Mouse (Mus musculus): ENCODE results near the gene Tti1. TPM values are rescaled to one million over a fixed set of nuclear protein-coding genes. Genes with fewer than 3 reads are reported as not detected.

Tti1 gene
- total RNA-seq, 2 experiments from 2014 or later: 22.1 to 25.2 TPM

DNA sequence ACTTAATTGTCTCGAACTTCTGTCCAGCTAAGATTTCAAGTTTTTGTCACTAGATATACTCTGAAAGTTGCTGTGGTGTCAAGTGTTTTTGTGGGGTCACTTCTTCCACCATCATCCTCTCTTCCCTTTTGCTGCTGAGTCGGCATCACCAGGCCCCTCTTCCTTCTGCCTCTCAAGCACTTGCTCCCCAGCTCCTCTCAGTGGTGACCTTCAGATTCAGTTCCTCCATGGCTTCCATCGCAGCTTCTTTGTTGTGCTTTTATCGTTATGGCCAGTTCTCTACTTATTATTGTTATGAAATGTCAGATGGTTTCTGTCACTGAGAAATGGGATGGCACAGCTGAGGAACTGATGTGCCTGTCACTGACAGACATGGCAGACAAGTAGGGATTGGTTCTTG, 18.0 kb upstream of the Tti1 start:
- DNase-seq (ENCODE audit: low spot score): no peak
- intact Hi-C loops (cut with DNase I): no loop called here

DNA sequence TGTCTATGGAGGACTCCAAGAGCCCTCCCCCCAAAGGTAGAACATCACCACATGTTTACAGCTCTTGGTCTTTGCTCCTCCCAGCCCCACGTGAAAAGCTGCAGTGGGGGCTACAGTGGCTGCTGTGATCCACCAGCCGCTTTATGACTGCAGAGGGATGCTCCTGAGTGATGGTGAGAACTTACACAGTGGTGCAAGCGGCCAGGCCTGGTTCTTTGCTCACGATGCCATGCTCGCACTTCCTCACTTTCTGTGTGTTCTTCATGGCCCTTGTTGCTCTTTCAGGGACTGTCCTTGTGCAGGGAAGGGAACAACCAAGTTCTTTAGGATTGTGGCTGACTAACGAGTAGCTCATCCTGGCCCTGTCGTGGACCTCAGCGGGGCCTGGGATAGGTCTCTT, 15.3 kb upstream of the Tti1 start:
- intact Hi-C loops (cut with DNase I): no loop called here
- DNase-seq (ENCODE audit: low spot score): no peak

DNA sequence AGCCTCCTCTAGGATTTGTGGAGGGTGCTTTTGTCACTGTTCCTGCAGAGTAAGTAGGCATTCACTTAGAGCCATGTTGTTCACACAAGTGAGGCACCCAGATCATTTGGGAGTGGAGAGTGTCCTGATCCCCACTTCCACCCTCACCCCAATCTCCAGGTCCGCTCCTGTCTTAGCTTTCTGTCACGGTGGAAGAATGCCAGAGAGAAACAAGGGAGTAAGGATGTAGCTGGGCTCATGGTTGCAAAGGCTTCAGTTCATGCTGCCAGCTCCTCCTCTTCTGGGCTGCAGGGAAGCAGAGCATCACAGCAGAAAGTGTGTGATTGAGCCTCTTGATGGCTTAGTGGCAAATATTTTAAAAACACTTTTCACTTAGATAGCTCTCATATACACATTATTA, 12.2 kb upstream of the Tti1 start:
- intact Hi-C loops (cut with DNase I): no loop called here
- no peak for DNase-seq (ENCODE audit: low spot score)

DNA sequence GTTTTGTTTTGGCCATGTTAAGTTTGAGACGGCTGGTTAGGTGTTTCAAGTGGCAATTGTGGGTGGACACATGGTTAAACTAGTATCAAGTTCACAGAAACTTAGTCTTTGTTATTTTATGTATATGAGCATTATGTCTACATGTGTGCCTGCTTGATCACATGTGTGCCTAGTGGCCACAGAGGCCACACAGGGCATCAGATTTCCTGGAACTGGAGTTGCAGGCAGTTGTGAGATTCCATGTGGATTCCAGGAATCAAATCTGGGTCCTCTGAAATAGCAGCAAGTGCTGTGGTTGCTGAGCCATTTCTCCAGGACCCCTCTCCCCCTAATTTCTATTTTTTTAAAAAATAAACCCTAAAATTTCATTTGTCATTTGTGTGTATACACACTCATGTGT, 11.4 kb upstream of the Tti1 start:
- DNase-seq (ENCODE audit: low spot score): no peak
- intact Hi-C loops (cut with DNase I): no loop called here

DNA sequence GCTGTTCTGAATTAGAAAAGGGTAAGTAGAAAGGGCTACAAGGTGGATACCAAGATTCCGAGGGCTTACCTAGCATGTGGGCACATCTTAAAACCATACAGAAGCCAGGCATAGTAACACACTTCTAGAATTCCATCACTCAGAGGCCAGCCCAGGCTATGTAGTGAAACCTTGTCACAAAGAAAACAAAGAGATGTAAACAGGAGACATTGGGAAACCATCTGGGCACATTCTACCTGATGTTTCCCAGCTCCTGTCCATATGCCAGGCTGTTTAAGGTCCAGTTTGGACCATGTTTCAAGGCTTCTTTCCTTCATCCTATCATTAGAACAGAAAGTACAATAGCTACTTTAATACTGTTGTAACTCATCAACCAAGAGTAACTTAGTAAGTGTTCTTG, 9.3 kb upstream of the Tti1 start:
- intact Hi-C loops (cut with DNase I): no loop called here
- no peak for DNase-seq (ENCODE audit: low spot score)

DNA sequence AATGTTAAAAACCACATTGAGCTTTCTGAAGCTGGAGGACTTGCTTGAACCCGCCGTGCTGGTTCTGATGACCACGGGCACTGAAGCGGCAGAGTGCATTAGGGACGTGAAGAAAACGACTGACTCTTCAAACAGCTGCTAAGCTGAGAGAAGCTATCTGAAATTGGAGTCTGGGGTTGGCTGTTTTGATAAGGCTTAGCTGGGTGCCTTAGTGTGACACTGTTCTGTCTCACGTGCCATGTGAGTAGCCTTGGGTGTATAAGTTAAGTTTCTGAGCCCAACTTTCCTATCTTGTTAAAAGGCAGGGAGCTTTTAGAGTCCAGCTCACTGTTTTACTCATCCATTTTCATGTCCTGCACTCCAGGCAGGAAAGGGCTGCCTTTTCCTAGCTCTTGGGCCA, 8.7 kb upstream of the Tti1 start:
- no peak for DNase-seq (ENCODE audit: low spot score)
- intact Hi-C loops (cut with DNase I): no loop called here

DNA sequence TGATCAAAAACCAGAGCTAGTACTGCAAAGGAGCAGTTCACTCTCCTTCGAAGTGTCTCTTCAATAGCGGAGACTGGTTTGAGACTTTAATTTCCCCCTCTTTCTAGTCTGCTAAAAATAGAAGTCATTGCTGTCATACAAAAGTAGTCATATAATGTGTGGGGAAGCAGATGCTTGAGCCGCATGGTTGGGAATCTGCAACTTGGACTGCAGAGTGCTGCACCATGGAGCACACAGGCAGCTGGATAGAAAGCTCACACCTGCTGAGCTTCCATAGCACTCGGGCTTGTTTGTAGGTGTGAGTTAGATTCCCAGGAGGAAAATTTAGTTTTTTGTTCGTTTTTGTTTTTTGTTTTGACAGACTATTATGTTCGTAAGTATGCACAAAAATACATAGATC, 8.2 kb upstream of the Tti1 start:
- intact Hi-C loops (cut with DNase I): no loop called here
- DNase-seq (ENCODE audit: low spot score): no peak

DNA sequence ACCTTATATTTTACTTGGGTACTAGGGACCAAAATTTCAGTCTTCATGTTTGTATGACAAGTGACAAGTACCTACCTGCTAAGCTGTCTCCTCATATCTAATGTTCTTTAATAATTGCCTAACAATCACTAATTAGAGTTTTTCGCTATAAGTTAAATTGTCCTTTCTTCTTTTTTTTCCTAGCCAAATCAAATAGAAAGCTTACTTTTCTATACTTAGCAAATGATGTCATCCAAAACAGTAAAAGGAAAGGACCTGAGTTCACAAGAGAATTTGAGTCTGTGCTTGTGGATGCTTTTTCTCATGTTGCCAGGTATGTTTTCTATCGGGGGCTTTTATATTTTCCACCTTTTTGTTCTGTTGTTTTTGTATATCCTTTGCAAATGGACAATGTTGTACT, 7.6 kb upstream of the Tti1 start:
- intact Hi-C loops (cut with DNase I): no loop called here

DNA sequence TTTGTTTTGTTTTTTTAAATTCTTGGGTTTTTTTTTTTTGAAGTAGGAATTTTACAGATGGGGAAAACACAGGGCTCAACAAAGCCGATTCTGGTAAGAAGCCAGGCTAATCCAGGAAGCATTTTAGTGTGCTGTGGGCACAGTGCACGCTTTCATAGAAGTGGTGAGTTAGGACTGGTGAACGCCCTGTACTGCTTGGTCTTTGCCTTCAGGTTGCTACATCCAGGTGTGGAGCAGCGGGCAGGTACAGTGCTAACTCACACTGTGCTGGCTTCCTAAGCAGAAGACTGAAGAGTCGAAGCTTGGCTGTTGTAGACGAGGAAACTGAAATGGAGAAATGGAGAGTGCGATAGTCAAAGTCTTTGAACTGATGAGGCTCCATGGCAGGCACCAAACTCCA, 1.8 kb upstream of the Tti1 start:
- intact Hi-C loops (cut with DNase I): no loop called here
- no peak for DNase-seq (ENCODE audit: low spot score)

More for the DNA sequence above, 7.6 kb upstream of the Tti1 start:
- DNase-seq (ENCODE audit: low spot score): no peak

DNA sequence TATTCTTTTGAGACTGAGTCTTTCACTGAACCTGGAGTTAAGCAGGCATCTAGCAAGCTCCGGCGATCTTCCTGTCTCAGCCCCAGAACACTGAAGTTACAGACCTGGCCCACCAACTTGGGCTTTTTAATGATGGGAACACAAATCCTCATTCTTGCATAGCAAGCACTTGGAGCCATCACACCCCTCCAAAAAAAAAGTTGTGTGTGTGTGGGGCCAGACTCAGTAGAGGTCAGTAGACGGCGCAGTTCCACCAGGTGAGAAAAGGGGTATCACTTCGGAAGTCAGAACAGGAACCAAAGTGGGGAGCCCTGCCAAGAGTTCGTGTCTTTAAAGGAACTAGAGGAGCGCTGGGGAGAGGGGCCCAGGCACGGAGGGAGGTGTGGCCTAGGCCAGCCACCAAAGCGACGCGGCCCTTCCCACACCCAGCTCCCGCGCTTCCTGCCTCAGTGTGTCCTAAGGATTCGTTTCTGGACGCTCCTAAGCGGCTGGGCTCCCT, 329 bp downstream of the Tti1 start:
- no peak for DNase-seq (ENCODE audit: low spot score)
- intact Hi-C loops (cut with DNase I): no loop called here

DNA sequence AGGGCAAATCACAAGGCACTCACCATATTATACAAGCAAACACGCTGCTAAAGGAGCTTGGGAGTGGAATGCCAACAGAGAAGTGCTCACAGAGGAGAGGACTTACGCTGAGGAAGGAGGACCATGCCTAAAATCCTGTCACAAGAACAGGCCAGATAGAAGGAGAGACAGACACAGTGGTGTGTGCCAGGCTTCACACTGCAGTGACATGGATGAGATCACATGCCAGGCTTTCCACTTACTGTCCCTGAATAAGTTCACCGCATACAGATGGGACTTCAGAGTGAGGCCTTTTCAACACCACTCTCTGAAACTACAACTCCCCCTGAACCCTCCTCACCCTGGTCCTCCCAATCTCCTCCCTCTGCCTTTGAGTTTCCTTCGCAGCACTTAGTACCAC, 10.9 kb downstream of the Tti1 start:
- DNase-seq (ENCODE audit: low spot score): no peak
- intact Hi-C loops (cut with DNase I): no loop called here

DNA sequence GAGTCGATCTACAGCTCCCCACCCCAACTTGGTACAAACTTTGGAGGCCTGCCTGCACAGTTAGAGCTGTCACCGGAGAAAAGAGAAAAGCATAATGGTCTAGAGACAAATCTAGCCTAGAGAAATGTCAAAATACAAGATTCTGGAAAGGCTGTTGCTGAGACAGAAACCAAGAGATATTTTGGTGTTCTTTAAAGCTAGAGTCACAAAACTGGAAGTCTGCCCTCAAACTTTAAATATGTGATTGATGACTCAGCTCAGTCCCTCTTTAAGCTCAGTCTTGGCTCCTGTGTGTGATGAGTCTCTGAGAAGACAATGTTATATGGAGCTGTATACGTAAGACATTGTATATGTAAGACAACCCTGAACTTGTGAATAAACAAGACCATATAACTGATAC, 15.6 kb downstream of the Tti1 start:
- intact Hi-C loops (cut with DNase I): no loop called here
- DNase-seq (ENCODE audit: low spot score): no peak

DNA sequence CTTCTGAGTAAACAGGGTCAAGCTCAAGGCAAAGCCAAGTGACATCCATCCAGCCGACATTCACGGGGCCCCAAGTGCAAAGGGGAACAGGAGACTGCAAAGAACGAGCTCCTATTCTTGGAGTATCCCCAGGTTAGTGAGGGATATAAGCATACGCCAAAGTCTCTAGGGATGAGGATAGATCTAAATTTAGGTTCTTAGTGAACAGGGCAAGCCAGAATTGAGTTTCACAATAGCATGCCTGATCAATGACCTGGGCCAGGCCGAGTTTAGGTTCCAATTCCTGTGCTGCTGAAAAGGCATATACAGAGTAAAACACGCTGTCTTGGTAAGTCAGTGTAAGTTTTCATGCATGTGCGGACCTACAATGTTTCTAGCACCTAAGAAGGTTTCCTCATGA, 18.9 kb downstream of the Tti1 start:
- intact Hi-C loops (cut with DNase I): no loop called here

DNA sequence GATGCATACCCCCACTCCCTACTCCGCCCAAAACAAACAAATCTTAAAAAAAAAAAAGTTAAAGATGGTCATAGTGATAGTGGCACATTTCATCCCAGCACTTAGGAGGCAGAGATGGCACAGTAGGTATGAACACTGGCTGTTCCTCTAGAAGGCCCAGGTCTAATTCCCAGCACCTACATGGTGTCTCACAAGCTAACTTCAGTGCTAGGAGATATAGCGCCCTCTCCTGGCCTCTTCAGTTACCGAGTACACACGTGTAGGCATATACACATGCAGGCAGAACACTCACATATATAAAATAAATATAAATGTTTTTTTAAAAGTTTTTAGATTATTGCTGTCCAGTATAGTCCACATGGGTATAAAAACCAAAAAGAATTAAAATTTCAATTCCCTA, 22.6 kb downstream of the Tti1 start:
- intact Hi-C loops (cut with DNase I): no loop called here
- DNase-seq (ENCODE audit: low spot score): no peak

More for the DNA sequence above, 18.9 kb downstream of the Tti1 start:
- no peak for DNase-seq (ENCODE audit: low spot score)

DNA sequence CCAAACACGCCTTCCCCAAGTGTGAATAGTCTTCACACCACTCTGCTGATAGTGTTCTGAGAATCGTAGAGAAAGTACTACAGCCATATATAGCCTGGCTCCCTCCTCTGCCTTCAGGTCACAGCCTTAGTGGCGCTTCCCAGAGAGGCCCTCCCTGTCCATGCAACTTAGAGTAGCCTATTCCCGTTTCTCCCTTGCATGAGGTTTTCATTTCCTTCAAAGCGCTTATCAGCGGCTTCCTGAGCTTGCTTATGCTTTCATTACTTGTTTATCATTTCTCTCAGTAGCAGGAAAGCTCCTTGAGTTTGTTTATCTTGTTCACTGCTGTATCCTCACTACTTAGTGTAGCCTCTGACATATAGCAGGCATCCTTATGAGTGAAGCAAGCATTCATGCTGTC, 23.6 kb downstream of the Tti1 start:
- DNase-seq (ENCODE audit: low spot score): no peak
- intact Hi-C loops (cut with DNase I): no loop called here

DNA sequence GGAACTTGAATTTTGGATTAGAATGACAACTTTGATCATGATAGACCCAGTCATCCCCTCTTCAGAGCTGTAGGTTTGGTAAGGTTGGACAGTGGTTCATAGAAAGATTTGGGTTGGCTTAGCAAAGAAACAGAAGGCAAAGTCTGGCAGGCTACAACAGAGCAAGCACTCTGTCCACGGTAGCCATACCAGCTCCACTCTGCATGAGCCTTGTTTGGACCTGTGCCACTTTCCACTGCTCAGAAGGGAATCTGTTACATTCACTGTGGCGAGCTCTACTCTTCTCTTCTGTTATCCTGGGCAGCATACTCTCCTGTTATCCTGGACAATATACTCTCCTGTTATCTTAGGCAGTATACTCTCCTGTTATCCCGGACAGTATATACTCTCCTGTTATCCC, 29.4 kb downstream of the Tti1 start:
- DNase-seq (ENCODE audit: low spot score): no peak
- intact Hi-C loops (cut with DNase I): no loop called here

DNA sequence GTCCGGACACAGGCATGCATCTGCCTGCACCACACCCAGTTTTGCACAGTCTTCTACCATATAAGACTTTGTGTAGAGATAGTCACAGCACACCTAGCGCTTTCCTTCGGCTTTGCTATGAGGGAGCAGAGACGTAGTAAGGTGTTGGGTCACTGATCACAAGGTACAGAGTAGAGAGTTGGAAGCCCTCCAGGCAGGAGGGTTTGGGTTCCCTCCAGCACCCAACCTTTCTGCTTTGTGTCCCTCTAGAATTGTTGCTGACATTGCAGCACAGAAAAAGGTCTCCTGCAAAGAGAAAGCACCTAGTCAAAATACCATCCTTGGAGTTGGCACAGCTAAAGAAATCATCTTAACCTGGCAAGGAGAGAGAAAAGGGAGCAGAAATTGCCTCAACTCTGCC, 35.7 kb downstream of the Tti1 start:
- intact Hi-C loops (cut with DNase I): loop anchor here (5.0 kb wide), 1 partner anchor 385 kb away; no protein-coding TSS in a partner anchor
- DNase-seq (ENCODE audit: low spot score): no peak

DNA sequence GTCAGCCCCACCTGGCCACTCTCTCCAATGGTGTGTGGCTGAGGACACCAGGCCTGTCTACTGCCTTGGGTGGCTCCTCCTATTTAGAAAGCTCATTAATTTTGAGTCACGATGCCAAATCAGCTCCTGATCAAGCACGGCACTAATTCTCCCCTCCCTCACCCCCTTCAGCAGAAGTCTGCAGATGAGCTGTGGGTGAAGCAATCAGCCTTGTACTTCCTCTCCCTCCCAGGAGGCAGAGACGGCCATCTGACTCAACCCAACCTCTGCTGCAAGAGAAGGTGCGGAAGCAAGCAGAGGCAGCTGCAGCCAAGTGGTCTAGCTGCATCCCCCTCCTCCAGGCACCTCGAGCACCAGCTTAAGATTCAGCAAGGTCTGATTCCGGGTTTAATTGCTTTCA, 37.2 kb downstream of the Tti1 start:
- no peak for DNase-seq (ENCODE audit: low spot score)
- intact Hi-C loops (cut with DNase I): loop anchor here (5.0 kb wide), 1 partner anchor 384 kb away; no protein-coding TSS in a partner anchor

DNA sequence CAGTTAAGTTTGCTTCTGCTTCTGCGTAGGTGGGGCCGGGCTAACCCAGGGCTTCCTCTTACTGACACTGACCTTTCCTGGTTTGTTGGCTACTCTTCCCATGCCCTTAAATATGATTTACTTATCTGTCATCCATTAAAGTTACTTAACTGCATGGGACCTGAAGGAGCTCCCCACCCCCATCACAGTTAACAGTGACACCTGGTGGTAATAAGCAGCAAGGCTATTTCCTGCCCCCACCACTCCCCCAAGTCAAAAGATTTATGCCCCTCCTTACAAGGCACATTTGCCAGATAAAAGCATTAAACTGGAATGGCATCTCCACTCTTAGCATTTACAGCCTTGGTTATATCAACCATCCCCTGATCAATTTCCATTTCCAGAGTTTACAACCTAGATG, 38.3 kb downstream of the Tti1 start:
- no peak for DNase-seq (ENCODE audit: low spot score)
- intact Hi-C loops (cut with DNase I): loop anchor here (1.0 to 5.0 kb wide), 2 partner anchors 355 to 383 kb away; no protein-coding TSS in a partner anchor

DNA sequence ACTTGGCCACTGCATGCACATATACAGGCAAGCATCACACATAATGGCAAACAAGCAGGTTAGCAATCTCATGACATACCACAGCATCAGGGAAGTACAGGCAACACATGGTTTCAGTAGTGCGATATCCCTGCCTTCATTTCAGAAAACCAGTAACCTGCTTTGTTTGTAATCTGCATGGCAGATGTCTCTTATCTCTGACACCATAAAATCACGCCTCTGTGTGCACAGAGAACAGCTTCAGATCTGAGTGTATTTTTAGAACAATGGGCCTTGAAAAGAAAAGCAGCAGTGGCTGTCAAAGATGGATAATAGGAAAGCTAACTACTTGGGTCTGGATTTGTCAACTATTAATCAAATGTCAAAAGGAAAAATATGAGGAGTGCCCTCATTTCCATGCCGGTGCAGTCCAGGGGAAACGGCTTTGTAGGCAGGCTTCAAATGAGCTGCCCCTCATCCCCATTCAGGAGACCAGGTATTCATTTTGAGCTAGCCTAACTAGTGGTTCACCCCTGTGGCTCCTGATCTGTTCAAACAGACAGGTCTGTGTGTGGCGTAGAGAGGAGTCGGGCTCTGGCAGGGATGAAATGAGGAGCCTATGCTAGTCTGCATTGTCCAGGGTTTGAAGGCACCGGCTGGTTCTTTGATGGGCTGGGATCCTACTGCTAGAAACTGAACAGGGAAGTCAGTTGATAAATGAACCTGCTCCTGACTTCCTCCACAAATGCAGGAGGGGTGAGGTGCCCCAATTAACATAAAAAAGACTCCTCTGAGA, 39.6 kb downstream of the Tti1 start:
- no peak for DNase-seq (ENCODE audit: low spot score)
- intact Hi-C loops (cut with DNase I): no loop called here

DNA sequence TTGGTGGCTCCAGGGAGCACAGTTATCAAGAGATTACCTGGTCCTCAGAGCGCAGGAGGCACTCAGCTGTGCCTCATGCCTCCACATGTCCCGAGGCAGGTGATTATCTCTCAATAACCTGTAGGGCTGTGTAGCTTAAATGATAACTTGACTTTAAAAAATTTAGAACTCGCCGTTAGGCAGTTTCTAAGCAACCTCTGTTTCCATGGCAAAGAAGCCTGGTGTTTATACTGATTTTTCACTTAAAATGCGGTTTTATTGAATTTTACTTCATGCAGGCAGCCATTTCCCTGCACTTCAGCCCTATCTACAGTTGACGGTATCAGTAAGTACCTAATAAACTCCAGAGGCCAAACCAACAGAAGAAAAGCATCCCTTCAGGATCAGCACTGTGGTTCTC, 42.0 kb downstream of the Tti1 start:
- intact Hi-C loops (cut with DNase I): no loop called here
- no peak for DNase-seq (ENCODE audit: low spot score)

DNA sequence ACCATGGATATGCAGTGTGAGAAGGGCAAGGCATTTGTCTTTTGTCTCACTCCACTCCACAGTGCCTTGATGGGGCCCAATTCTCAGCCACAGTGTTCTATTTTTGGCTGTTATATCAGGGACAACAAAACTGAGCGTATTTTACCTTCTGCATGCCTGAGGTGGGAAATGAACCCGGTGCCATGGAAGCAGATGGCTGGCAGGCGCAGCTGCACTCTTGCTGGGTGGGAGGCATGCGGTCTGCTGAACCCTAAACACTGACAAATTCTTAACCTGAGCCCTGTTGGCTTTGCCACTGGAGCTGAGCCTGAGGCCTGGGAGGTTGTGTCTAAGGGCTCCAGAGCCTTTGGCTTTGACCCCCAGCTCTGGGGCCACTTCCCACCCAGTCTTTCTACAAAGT, 42.6 kb downstream of the Tti1 start:
- no peak for DNase-seq (ENCODE audit: low spot score)
- intact Hi-C loops (cut with DNase I): no loop called here

Measured in heart, postnatal 25 days (tissue).